Mouse (Mus musculus) hindbrain, embryonic 12.5 days (tissue): ENCODE data around the gene Mak. TPM values are rescaled to one million over a fixed set of nuclear protein-coding genes. Genes with fewer than 3 reads are reported as not detected.
A peak's percentile ranks its signal among the peaks of the same experiment; 100 is the strongest.
"Not testable (repeated sequence)": the region's sequence is repeated elsewhere in the genome, so short reads cannot be mapped to it uniquely, and the experiment has no call there.

Experiments used
- ATAC-seq: fragments of 200-750 bp; cut with Nextera tagmentation; 2 replicates; pipeline ENCODE4 v1.8.0; 2017; ENCODE audit warnings: moderate TSS enrichment; ENCODE audit not compliant: low FRiP score
- H3K27ac ChIP-seq: fragments of 300-500 bp; sonication (generic); 2 replicates; pipeline ENCODE4 v1.5.1; 2016; ENCODE audit warnings: mild to moderate bottlenecking
- H3K27me3 ChIP-seq: fragments of 300-500 bp; sonication (generic); 2 replicates; pipeline ENCODE4 v1.6.1; 2016; ENCODE audit warnings: mild to moderate bottlenecking
- H3K36me3 ChIP-seq: fragments of 300-500 bp; sonication (generic); 2 replicates; pipeline ENCODE4 v1.6.1; 2016; ENCODE audit warnings: mild to moderate bottlenecking
- H3K4me1 ChIP-seq: fragments of 300-500 bp; sonication (generic); 2 replicates; pipeline ENCODE4 v1.6.1; 2016
- H3K4me2 ChIP-seq: fragments of 300-500 bp; sonication (generic); replicated peaks from 2 replicates; pipeline ENCODE4 v1.6.1; 2016; ENCODE audit warnings: mild to moderate bottlenecking
- H3K4me3 ChIP-seq: fragments of 300-500 bp; sonication (generic); 2 replicates; pipeline ENCODE4 v1.5.1; 2016; ENCODE audit warnings: mild to moderate bottlenecking
- H3K9ac ChIP-seq: fragments of 300-500 bp; sonication (generic); 2 replicates; pipeline ENCODE4 v1.6.1; 2016; ENCODE audit warnings: mild to moderate bottlenecking, moderate library complexity
- H3K9me3 ChIP-seq: fragments of 300-500 bp; sonication (generic); replicated peaks from 2 replicates; pipeline ENCODE4 v1.6.1; 2016; ENCODE audit warnings: mild to moderate bottlenecking
- WGBS: fragments of 180-500 bp; shearing (Covaris S2); methylation state at CpG from one replicate; pipeline ENCODE4 v1.1.7; 2016; 5-methylcytosine and 5-hydroxymethylcytosine counted together
- polyA plus RNA-seq: library from polyadenylated mRNA; unstranded; fragments of >200 nt; fragmentation: Nextera tagmentation; extraction: Ambion mirVana; gene quantifications from 2 replicates; pipeline ENCODE4 v1.2.1, GENCODE M21; 2016

The Mak gene
- polyA plus RNA-seq, 1 experiment from 2014 or later = 1.2 TPM

GRCm38 (mm10) chr13:41008946-41009345, 70.6 kb downstream of the Mak start:
- ATAC-seq = no peak
- no peaks in the 10 kb centered on the region for H3K4me1 ChIP-seq
- H3K27me3 ChIP-seq = no peaks in the 10 kb centered on the region
- H3K4me2 ChIP-seq = no peak overlapping the region
- H3K27ac ChIP-seq = no peak overlapping the region
- 86% methylated on average over 8 of the region's 8 CpGs for WGBS
- no peak overlapping the region for H3K9ac ChIP-seq
- no peak overlapping the region for H3K4me3 ChIP-seq
- peaks cover 88% of the 10 kb centered on the region for H3K36me3 ChIP-seq
- H3K9me3 ChIP-seq = no peaks in the 10 kb centered on the region

GRCm38 (mm10) chr13:41008271-41008670, 71.2 kb downstream of the Mak start:
- Histone ChIP-seq H3K9ac (no peak overlapping the region), H3K9me3 (no peaks in the 10 kb centered on the region), H3K36me3 (peaks cover 85% of the 10 kb centered on the region), H3K4me1 (no peaks in the 10 kb centered on the region), H3K4me3 (no peak overlapping the region), H3K4me2 (no peak overlapping the region), H3K27me3 (no peaks in the 10 kb centered on the region), H3K27ac (no peak overlapping the region)
- no peak for ATAC-seq
- 94% methylated on average over 10 of the region's 10 CpGs for WGBS

- H3K9ac ChIP-seq = no peak overlapping the region
- no peaks in the 10 kb centered on the region for H3K27me3 ChIP-seq
- H3K4me3 ChIP-seq = no peak overlapping the region
- WGBS = 91% methylated on average over 4 of the region's 4 CpGs
- H3K4me1 ChIP-seq = peaks cover 10% of the 10 kb centered on the region
- no peak for ATAC-seq
- H3K9me3 ChIP-seq = no peaks in the 10 kb centered on the region
- peaks cover 66% of the 10 kb centered on the region for H3K36me3 ChIP-seq
- no peak overlapping the region for H3K27ac ChIP-seq
- no peak overlapping the region for H3K4me2 ChIP-seq
These were observed 73.3 kb downstream of the Mak start for GRCm38 (mm10) chr13:41006244-41006643.

GRCm38 (mm10) chr13:41002001-41002400, 77.5 kb downstream of the Mak start:
- Histone ChIP-seq H3K27me3 (no peaks in the 10 kb centered on the region), H3K4me1 (peaks cover 18% of the 10 kb centered on the region), H3K36me3 (peaks cover 23% of the 10 kb centered on the region), H3K4me3 (0 out of 2 replicates have a peak overlapping the region, but pooled peaks have one; percentile 97), H3K9me3 (no peaks in the 10 kb centered on the region), H3K27ac (no peak overlapping the region), H3K9ac (no peak overlapping the region; the same call in 1 of the 2 replicates), H3K4me2 (peak overlapping the region; percentile 90)
- 87% methylated on average over 5 of the region's 5 CpGs for WGBS
- ATAC-seq = no peak

GRCm38 (mm10) chr13:41000926-41001639, 78.4 kb downstream of the Mak start, which contains the start of gene Pak1ip1:
Gene Pak1ip1 (plus strand): TSS chr13:41001023.
- WGBS = under 1% methylated on average over 58 of the region's 58 CpGs
- Histone ChIP-seq H3K27me3 (no peaks in the 10 kb centered on the region), H3K9me3 (no peaks in the 10 kb centered on the region), H3K4me1 (peaks cover 18% of the 10 kb centered on the region), H3K4me2 (peak within 1 kb of the TSS; percentile 90), H3K4me3 (peak within 1 kb of the TSS; percentile 97), H3K9ac (peak within 1 kb of the TSS; percentile 90), H3K36me3 (peaks cover 16% of the 10 kb centered on the region), H3K27ac (peak within 1 kb of the TSS; percentile 94)
- peak; percentile 96 for ATAC-seq

GRCm38 (mm10) chr13:41000140-41000925, 79.2 kb downstream of the Mak start:
- H3K36me3 ChIP-seq = peaks cover 9% of the 10 kb centered on the region
- H3K4me3 ChIP-seq = peak overlapping the region; percentile 97
- peak overlapping the region; percentile 90 for H3K9ac ChIP-seq
- H3K27me3 ChIP-seq = no peaks in the 10 kb centered on the region
- H3K4me1 ChIP-seq = peaks cover 18% of the 10 kb centered on the region
- peak overlapping the region; percentile 90 for H3K4me2 ChIP-seq
- ATAC-seq = peak; percentile 61
- under 1% methylated on average over 25 of the region's 25 CpGs for WGBS
- H3K27ac ChIP-seq = peak overlapping the region; percentile 94
- no peaks in the 10 kb centered on the region for H3K9me3 ChIP-seq

GRCm38 (mm10) chr13:40998537-40998936, 81.0 kb downstream of the Mak start:
- H3K4me3 ChIP-seq, H3K27me3 ChIP-seq, H3K9ac ChIP-seq, H3K4me2 ChIP-seq, H3K36me3 ChIP-seq, ATAC-seq, H3K27ac ChIP-seq, H3K9me3 ChIP-seq: not testable (repeated sequence)
- 94% methylated on average over 5 of the region's 5 CpGs for WGBS
- H3K4me1 ChIP-seq = peaks cover 18% of the 10 kb centered on the region

- Histone ChIP-seq H3K9ac (no peak overlapping the region), H3K27ac (0 out of 2 replicates have a peak overlapping the region, but pooled peaks have one; percentile 2), H3K9me3 (no peaks in the 10 kb centered on the region), H3K27me3 (no peaks in the 10 kb centered on the region), H3K36me3 (no peaks in the 10 kb centered on the region), H3K4me3 (no peak overlapping the region), H3K4me1 (no peaks in the 10 kb centered on the region; the same call in 1 of the 2 replicates), H3K4me2 (no peak overlapping the region; the same call in 1 of the 2 replicates)
- 24% methylated on average over 8 of the region's 8 CpGs for WGBS
- no peak for ATAC-seq
These were observed 84.8 kb downstream of the Mak start for GRCm38 (mm10) chr13:40994487-40995263.

GRCm38 (mm10) chr13:40988418-40988817, 91.1 kb downstream of the Mak start:
- ATAC-seq = no peak
- H3K36me3 ChIP-seq = no peaks in the 10 kb centered on the region
- no peaks in the 10 kb centered on the region for H3K9me3 ChIP-seq
- no peaks in the 10 kb centered on the region for H3K4me1 ChIP-seq
- WGBS = 78% methylated on average over 2 of the region's 2 CpGs
- H3K27ac ChIP-seq = no peak overlapping the region
- no peak overlapping the region for H3K9ac ChIP-seq
- H3K27me3 ChIP-seq = no peaks in the 10 kb centered on the region
- H3K4me3 ChIP-seq = no peak overlapping the region
- H3K4me2 ChIP-seq = no peak overlapping the region

GRCm38 (mm10) chr13:40987608-40988303, 91.8 kb downstream of the Mak start:
- not testable (repeated sequence) for H3K4me1 ChIP-seq, H3K9me3 ChIP-seq, ATAC-seq, H3K27me3 ChIP-seq, H3K27ac ChIP-seq, H3K36me3 ChIP-seq, H3K4me3 ChIP-seq, H3K4me2 ChIP-seq, H3K9ac ChIP-seq
- WGBS = 71% methylated on average over 4 of the region's 4 CpGs

- Histone ChIP-seq H3K9me3 (no peaks in the 10 kb centered on the region), H3K4me1 (no peaks in the 10 kb centered on the region), H3K27me3 (no peaks in the 10 kb centered on the region), H3K9ac (no peak overlapping the region), H3K4me2 (no peak overlapping the region), H3K27ac (no peak overlapping the region), H3K36me3 (no peaks in the 10 kb centered on the region), H3K4me3 (no peak overlapping the region)
- 94% methylated on average over 5 of the region's 5 CpGs for WGBS
- ATAC-seq = no peak
These were observed 93.4 kb downstream of the Mak start for GRCm38 (mm10) chr13:40986081-40986480.
